Mouse (Mus musculus) naive thymus-derived CD4-positive, alpha-beta T cell, adult 2 months (primary cell): ENCODE measurements around the gene Il2rb.

Experiments
- DNase-seq: peaks from one replicate; pipeline ENCODE4 v3.0.0-alpha.2; 2011; ENCODE audit warnings: low read depth

Il2rb gene

DNA sequence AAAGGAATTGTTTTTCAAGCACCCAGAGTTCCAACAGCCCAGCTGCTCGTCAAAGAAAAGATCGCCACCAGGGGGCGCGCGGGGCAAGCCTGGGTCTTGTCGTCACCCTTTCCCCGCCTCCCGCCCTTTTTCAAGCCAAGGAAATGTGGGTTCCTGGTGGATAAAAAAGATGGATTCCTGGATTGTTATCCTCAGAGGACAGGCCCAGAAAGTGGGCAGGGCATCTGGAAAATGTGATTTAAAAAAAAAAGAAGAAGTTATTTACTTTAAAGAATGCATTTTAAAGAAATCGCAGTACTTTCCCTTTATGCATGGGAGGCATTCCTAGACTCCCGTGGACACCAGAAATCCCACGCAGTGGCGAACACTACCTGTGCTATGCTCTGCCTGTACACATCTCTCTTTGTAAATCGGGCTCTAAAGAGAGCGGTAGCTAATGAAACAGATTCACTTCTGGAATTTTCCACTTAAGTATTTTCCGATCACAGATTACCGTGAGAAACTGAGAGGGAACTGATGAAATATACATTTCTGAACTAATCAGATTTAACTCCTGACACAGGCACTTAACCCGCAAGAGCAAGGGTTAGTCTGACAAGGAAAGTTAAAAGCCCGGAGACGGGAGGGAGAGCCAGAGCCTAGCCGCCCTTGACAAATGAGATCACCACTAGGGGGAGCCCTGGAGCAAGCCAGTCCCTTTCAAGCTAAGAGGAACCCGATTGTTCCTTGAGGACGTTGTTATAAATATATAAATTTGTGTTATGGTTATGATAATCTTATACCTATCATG is 47.1 kb downstream of the Il2rb start:
- DNase-seq: peak; percentile 93

DNA sequence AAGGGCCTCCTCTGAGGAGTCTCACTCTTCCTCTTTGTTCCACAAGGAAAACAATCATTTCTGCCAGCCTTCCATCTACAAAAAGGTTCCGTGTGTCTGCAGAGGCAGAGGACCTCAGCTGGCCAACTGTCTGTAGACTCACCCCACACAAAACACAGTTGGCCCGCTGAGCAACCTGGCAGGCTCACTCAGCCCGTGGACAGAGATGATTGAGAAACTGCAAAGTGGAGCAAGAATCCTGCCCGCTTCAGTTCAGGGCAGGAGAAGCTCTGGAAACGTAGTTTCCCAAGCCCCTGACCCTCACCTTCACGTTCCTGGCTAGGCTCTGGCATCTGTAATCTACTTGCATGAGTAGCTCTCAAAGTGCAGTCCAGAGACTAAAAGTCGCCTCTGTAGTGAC is 48.0 kb downstream of the Il2rb start:
- no peak for DNase-seq

DNA sequence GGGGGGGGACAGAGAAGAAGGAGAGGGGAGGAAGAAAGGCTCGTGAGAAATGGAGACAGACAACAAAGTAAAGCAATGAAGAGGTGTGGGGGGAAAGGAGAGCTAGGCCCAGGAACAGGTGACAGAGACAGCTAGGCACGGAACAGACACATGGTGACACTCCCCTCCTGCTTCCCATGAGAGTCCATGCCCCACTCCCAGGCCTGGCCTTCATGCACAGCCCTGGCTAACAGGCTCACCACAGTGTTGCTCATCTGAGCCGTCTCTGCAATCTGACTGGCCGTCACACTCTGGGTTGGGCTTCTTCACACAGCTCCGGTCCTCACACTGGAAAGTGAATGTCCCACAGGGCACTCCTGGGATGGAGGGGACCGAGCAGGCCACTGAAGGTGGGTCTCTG is 51.2 kb downstream of the Il2rb start:
- no peak for DNase-seq

DNA sequence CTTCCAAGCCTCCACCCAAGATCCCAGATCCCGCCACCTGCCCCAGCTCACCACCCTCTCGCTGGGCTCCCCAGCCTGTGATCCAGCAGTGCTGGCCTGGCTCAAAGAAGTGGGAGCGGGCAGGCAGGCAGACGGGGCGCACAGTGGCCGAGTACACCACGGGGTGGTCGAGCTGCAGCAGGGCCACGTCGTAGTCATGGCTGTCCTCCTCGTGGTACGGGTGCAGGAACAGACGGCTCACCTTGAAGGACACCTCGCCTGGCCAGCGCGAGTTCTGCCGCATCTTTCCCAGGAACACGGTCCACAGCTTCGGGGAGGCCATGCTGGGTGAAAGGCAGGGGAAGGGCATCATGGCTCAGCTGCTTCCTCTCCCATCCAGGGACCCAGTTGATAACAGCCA is 52.8 kb downstream of the Il2rb start:
- DNase-seq: no peak

DNA sequence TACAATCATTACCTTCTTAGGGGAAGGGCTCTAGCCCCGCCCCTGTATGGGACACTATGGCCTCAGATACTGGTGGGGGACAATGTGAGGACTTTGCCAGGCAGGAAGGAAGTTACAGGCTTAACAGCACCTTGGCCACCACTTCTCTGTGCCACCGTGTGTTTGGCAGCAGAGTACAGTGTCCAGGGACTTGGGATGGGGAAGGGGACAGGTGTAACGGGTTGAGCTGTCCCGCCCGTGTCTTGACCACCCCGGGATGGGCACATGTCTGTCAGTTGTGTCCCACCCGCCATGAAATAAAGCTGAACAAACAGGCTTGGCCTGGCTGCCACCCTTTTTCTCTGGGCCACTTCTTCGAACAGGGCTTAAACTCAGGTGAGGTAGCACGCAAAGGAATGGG is 56.1 kb downstream of the Il2rb start:
- no peak for DNase-seq

DNA sequence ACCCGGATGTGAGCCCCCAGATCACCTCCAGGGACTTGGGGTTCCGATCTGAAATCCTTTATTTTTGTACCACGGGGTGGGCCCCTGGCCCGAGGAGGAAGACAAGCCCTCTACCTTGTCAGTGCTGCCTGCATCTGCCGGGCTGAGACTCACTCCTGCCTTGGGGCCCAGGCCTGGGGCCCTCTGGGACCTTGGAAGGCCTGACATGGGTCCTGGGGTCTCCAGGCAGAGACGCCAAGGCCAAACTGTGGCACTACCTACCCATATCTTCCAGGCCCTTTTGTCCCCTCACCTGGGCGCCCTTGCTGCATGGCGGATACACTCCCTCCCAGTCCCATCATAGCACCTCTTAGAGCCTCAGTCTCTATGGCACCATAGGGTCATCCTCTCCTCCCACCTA is 56.6 kb downstream of the Il2rb start:
- no peak for DNase-seq

DNA sequence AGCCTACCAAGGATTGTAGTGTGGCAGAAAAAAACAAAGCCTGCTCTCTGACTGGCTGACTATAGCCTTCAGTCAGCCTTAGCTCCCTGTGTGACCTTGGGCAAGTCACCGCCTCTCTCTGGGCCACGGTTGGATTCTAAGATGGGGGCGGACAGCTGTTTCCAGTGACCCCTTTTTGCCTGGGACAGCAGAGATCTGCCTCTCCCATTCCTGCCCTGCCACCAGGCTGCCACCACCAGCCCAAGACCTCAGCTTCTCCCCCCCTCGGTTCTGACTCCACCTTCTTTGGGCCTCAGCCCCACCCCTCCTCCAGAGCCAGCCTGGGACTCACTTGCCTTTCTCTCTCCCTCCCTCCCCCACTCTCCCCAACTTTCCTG is 57.1 kb downstream of the Il2rb start:
- DNase-seq: no peak

DNA sequence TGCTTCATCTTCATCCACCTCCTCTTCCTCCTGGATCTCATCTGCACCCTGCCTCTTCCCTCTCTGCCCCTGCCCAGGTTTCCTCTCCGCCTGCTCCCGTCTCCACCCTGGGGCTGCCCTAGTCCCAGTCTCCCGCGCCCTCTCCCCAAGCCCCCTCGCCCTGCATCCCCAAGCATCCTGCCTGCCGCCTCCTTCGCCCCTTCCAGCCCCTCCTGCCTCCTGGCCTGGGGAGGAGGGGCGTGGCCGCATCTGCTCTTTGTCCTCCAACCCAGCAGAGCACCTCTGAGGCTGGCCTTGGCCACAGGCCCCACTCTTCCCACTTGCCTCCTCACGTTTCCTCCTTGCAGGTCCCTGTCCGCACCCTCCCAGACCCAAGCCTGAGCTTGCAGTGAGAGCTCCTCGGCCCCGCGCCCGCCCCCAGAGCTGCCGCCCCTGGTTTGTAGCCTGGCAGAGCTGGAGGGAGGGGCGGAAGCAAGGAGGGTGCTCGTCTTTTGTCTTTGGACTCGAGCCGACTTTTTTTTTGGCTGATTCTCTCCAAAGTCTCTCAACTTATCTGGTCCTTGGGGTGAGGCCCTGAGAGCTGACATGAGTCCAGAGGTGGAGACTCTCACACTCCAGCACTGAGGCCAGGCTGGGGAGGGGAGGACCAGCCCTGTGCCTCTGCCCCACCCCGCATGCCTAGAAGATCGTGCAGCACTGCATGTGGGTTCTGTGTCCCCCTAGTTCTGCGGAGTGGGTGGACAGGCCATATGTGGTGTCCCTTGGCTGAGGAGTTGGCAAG is 57.6 kb downstream of the Il2rb start:
- no peak for DNase-seq

DNA sequence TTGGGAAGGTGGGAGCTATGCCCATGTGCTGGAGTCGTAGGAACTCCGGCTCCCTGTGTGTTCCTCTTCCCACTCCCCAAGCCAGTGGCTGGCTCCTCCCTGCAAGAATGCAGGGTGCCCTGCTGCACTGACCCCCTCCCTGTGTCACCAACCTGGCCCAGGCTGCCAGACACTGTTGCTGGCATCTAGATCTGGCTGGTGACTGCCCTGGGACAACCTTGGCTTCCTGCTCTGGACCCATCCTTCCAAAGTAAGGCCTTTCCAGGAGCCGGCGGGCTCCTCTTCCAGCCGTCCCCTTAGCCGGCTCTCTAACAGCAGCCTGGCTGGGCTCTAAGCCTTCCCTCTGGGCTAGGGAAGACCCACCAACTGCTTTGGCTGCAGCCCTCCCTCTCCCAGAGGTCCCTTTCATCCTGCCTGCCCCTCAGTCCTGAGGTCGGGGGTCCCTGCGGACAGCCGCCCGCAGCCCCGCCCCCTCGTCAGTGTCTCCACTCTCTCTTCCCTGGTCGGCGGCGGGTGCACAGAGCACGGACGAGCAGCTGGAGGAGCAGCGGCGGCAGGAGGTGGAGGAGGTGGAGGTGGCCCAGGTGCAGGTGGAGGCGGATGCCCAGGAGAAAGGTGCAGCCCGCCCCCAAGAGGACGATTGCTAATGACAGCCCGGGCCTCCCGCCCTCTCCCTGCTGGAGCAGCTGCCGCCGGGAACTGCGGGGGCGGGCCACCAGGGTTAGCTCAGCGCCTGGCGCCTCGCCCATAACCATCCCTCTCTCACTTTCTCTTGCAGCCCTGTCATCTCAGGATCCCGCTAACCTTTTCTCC is 58.5 kb downstream of the Il2rb start:
- no peak for DNase-seq

DNA sequence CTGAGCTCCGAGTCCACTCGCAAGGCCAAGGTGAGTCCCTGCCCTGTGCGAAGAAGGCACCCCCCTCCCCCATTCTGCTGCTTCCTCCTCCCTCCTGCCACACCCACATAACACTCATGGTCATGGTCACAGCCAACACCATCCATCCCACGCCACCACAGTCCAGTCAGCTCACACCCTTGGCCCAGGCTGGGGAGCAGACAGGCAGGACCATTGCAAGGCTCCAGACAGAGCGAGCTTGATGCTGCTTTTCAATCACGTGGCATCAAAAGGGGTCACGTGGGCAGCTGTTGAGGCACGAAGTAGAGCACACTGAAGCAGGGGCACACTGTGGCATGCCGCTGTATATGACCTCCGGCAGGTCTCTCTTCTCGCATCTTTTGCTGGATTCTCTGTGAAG is 59.4 kb downstream of the Il2rb start:
- DNase-seq: no peak

DNA sequence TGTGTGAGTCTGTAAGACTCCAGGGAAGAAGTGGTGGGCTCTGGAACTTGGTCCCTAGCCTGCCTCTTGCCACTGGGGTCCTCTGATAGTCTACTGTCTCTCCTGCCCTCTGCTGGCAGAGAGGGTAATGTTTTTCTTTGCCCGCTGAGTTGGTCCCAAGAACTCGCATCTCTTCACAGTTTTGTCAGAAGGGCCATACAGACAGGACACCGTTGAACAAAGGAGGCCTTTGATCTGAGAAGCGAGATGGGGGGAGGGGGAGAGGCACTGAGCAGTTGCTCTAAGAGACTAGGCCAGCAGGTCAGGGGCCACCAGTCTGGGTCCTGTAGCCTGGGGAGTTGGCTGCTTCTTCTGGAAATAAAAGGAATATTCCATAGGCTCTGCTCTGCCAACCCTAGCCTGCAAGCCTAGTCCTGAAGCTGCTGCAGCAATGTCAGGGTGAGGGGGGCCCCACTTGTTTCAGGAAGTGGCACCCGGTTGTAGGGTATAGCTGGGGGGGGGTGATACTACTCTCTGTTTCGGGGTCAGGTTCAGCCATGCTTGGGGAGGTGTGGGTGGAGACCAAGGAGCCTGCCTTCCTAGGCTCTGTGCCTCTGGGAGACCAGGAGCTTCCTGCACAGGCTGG is 60.1 kb downstream of the Il2rb start:
- peak; percentile 40 for DNase-seq

DNA sequence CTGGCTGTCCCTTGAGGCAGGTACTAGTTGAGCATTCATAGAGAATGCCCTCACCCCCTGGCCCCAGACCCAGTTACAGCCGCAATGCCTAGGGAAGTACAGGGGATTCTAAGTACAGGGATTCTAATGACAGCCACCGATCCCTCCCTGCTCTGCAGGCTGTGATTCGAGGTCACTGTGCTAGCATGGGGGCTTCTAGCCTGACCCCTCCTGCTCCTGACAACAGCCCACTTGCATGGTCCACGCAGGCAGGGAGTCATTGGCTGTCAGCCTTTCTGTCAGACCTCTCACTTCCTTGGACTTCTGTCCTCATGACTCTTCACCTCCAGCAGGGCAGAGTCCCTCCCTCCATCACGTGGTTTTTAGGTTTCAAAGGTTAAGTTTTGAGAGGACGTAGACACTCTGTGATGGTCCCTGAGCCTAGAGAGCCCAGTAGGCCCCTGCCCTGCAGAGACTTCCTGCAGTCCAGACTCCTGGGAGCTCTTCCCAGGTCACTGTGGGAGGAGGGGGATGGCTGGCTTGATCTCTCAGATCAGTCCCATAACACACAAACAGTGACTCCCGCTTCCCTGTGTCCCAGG is 63.4 kb downstream of the Il2rb start:
- DNase-seq: no peak

DNA sequence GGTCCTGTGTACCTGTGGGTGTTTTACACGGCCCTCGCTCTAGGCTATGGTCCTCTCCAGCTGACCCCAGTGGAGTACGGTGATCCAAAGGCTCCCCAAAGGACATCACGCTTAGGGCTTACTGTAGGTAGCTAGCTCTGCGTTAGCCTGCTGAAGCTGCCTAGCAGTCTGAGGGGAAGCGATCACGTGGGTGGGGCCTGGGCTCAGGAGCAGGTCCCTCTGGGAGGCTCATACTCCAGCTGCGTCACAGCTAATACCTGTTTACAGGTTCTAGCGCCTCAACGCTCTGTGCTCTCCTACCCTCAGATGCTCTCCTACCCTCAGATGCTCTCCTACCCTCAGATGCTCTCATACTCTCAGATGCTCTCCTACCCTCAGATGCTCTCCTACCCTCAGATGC is 64.2 kb downstream of the Il2rb start:
- no peak for DNase-seq

DNA sequence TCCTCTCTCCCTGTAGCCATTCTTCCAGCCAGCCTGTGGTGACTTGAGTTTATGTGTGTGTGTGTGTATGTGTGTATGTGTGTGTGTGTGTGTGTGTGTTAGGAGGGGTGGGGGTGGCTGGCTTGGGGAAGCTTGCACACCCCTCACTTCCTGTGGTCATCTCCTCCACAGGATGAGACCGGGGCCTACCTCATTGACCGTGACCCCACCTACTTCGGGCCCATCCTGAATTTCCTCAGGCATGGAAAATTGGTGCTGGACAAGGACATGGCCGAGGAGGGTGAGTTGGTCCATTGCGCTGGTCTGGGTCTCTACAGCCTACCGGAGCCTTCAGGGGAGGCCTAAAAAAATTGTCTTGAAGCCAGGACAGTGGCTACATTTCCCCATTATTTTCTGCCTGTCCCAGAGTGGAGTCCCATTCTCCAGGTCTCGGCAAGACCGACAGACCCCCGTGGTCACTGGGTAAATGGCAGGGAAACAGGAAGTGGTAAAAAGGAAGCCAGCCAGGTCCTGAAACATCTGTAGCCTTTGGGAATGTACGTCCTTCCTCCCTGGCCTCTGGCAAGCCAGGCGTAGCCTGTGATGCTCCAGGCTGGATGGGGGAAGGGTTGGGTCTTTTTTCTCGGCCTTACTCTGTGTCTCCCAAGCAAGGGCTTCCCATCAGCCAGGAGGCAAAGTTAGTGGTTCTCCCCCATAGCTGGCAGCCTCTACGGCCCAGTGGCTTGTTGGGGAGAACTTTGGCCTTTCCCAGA is 65.0 kb downstream of the Il2rb start:
- no peak for DNase-seq
